Mouse (Mus musculus) bone marrow, adult 2 months (tissue): ENCODE measurements around the gene Tnfsf18.

Experiments
- CTCF ChIP-seq: fragments of 200-500 bp; IDR thresholded peaks from 2 replicates; pipeline ENCODE4 v1.5.1; 2011; ENCODE audit warnings: low read length, control low read depth; ENCODE audit not compliant: control insufficient read depth, insufficient read depth
- POLR2A ChIP-seq: fragments of 200-500 bp; IDR thresholded peaks from 2 replicates; pipeline ENCODE4 v1.6.1; 2011; ENCODE audit warnings: low read depth, mild to moderate bottlenecking, control low read depth, low read length, borderline replicate concordance; ENCODE audit not compliant: control insufficient read depth

DNA sequence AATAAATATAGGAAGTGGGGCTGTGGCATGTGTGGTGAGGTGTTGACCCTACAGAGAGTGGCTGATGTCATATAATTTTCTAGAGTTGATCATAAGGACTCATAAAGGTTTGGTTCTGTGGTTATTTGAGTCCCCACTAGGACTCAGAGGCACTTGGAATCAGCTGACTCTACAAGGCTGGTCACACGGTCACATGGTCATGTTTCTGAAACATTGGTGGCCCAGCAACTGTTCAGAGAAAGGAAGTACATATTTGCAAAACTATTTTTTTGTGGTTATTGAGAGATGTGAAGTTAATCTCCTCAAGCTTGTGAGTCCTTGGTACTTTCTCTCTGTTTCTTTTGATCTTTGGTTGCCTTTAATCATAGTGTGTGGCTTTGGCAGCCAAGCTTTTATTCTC is 14.6 kb upstream of the Tnfsf18 start:
- TF ChIP-seq CTCF (no peak), POLR2A (no peak)
